Mouse (Mus musculus): Measurements from ENCODE around the gene Pawr. TPM values are rescaled to one million over a fixed set of nuclear protein-coding genes. Genes with fewer than 3 reads are reported as not detected.

Gene Pawr
- total and polyA plus RNA-seq, 2 experiments from 2014 or later = 2.7 to 3.5 TPM

DNA sequence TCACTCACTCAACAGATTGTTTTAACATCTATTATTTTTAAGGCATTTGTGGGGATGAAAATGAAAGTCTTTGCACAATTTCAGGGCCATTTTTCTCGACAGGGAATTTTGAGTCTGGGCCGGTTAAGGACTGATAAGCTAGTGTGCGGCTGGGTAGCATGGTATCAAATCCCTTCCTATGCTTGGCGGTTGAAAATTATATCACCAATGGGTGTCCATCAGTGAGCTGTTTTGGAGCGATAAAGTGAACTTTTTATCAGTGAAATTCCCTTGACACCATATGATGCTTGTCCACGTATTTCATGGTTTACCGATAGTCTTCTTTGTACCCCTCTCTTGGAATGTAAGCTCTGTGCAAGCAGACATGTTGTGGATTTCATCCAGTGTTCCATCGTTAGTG, 17.5 kb upstream of the Pawr start:
- WGBS = 77% methylated on average over 8 of the region's 8 CpGs
- no peaks in the 10 kb centered on the region for H3K27me3 ChIP-seq (ENCODE audit: control insufficient read depth, insufficient read depth, low read length)
- H3K27ac ChIP-seq (ENCODE audit: low read depth) = no peak overlapping the region
- TF ChIP-seq CTCF (IDR thresholded peaks at IDR 0.05; ENCODE audit: low read depth) (no peak), EP300 (IDR thresholded peaks at IDR 0.05; ENCODE audit: low read depth) (no peak)
- no peaks in the 10 kb centered on the region for H3K9me3 ChIP-seq (replicated peaks; ENCODE audit: control insufficient read depth, low read length)
- H3K4me3 ChIP-seq (ENCODE audit: low read depth, low read length) = no peak overlapping the region
- DNase-seq (ENCODE audit: low spot score) = no peak
- H3K4me1 ChIP-seq (ENCODE audit: control insufficient read depth, insufficient read depth) = no peaks in the 10 kb centered on the region
- H3K4me2 ChIP-seq (ENCODE audit: low read depth, low read length) = no peak overlapping the region
- no peak overlapping the region for H3K9ac ChIP-seq (replicated peaks; ENCODE audit: low read depth, low read length)
- no peak for ATAC-seq (ENCODE audit: insufficient read depth, low read depth)
- no peaks in the 10 kb centered on the region for H3K36me3 ChIP-seq (replicated peaks; ENCODE audit: control insufficient read depth, insufficient read depth, low read length)

DNA sequence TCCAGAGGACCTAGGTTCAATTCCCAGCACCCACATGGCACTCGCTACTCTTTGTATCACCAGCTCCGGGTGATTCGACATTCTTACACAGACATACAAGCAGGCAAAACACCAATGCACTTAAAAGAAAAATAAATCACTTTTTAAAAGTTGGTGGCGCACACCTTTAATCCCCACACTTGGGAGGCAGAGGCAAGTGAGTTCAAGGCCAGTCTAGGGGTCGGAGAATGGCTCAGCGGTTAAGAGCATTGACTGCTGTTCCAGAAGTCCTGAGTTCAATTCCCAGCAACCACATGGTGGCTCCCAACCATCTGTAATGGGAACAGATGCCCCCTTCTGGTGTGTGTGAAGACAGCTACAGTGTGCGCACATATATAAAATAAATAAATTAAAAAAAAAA, 16.7 kb upstream of the Pawr start:
- no peak for TF ChIP-seq EP300 (IDR thresholded peaks at IDR 0.05; ENCODE audit: low read depth)
- TF ChIP-seq CTCF (IDR thresholded peaks at IDR 0.05; ENCODE audit: low read depth) = no peak
- no peaks in the 10 kb centered on the region for H3K9me3 ChIP-seq (replicated peaks; ENCODE audit: control insufficient read depth, low read length)
- no peak overlapping the region for H3K9ac ChIP-seq (replicated peaks; ENCODE audit: low read depth, low read length)
- WGBS = 94% methylated on average over 7 of the region's 7 CpGs
- H3K36me3 ChIP-seq (replicated peaks; ENCODE audit: control insufficient read depth, insufficient read depth, low read length) = no peaks in the 10 kb centered on the region
- no peaks in the 10 kb centered on the region for H3K4me1 ChIP-seq (ENCODE audit: control insufficient read depth, insufficient read depth)
- H3K4me3 ChIP-seq (ENCODE audit: low read depth, low read length) = no peak overlapping the region
- no peaks in the 10 kb centered on the region for H3K27me3 ChIP-seq (ENCODE audit: control insufficient read depth, insufficient read depth, low read length)
- ATAC-seq (ENCODE audit: insufficient read depth, low read depth) (no peak), DNase-seq (ENCODE audit: low spot score) (no peak)
- H3K4me2 ChIP-seq (ENCODE audit: low read depth, low read length) = no peak overlapping the region
- no peak overlapping the region for H3K27ac ChIP-seq (ENCODE audit: low read depth)

GRCm38 (mm10) chr10:108328356-108328755, 3.6 kb upstream of the Pawr start:
- Histone ChIP-seq H3K9me3 (replicated peaks; ENCODE audit: control insufficient read depth, low read length) (no peaks in the 10 kb centered on the region), H3K27ac (ENCODE audit: low read depth) (no peak overlapping the region), H3K27me3 (ENCODE audit: control insufficient read depth, insufficient read depth, low read length) (peaks cover 19% of the 10 kb centered on the region), H3K4me2 (ENCODE audit: low read depth, low read length) (no peak overlapping the region), H3K36me3 (replicated peaks; ENCODE audit: control insufficient read depth, insufficient read depth, low read length) (no peaks in the 10 kb centered on the region), H3K9ac (replicated peaks; ENCODE audit: low read depth, low read length) (no peak overlapping the region), H3K4me1 (ENCODE audit: control insufficient read depth, insufficient read depth) (0 out of 2 replicates have a peak, but pooled peaks cover 5% of the 10 kb centered on the region), H3K4me3 (ENCODE audit: low read depth, low read length) (no peak overlapping the region)
- TF ChIP-seq EP300 (IDR thresholded peaks at IDR 0.05; ENCODE audit: low read depth) (no peak), CTCF (IDR thresholded peaks at IDR 0.05; ENCODE audit: low read depth) (no peak)
- DNase-seq (ENCODE audit: low spot score) = no peak
- no peak for ATAC-seq (ENCODE audit: insufficient read depth, low read depth)
- 82% methylated on average over 7 of the region's 7 CpGs for WGBS

- no peak for ATAC-seq (ENCODE audit: insufficient read depth, low read depth)
- WGBS = 88% methylated on average over 12 of the region's 12 CpGs
- DNase-seq (ENCODE audit: low spot score) = no peak
- no peak overlapping the region for H3K4me3 ChIP-seq (ENCODE audit: low read depth, low read length)
- no peak overlapping the region for H3K9ac ChIP-seq (replicated peaks; ENCODE audit: low read depth, low read length)
- no peaks in the 10 kb centered on the region for H3K36me3 ChIP-seq (replicated peaks; ENCODE audit: control insufficient read depth, insufficient read depth, low read length)
- H3K27ac ChIP-seq (ENCODE audit: low read depth) = no peak overlapping the region
- no peak overlapping the region for H3K4me2 ChIP-seq (ENCODE audit: low read depth, low read length)
- H3K4me1 ChIP-seq (ENCODE audit: control insufficient read depth, insufficient read depth) = peaks cover 11% of the 10 kb centered on the region; the same call in 1 of the 2 replicates
- peaks cover 19% of the 10 kb centered on the region for H3K27me3 ChIP-seq (ENCODE audit: control insufficient read depth, insufficient read depth, low read length)
- no peaks in the 10 kb centered on the region for H3K9me3 ChIP-seq (replicated peaks; ENCODE audit: control insufficient read depth, low read length)
- TF ChIP-seq EP300 (IDR thresholded peaks at IDR 0.05; ENCODE audit: low read depth) = no peak
These were observed 2.9 kb upstream of the Pawr start for GRCm38 (mm10) chr10:108328983-108329382.

DNA sequence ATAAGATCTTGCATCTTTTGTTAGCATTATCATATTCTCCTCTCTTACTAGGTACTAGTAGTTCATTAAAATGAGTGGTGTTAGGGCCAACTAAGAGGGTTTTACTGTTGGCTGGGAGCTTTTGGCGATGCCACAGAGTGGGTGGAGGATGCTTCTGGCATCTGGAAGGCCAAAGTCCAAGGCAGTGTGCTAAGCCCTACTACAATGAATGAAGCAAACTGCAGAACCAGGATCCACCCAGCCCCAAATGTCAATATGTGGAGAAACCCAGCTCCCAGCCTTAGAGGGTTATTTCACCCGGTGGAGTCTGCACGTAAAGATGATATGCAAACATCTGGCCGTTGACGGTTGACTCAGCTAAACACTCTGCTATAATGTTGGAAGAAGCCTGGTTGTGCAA, 2.1 kb upstream of the Pawr start:
- H3K4me2 ChIP-seq (ENCODE audit: low read depth, low read length) = no peak overlapping the region
- no peak overlapping the region for H3K4me3 ChIP-seq (ENCODE audit: low read depth, low read length)
- no peak overlapping the region for H3K9ac ChIP-seq (replicated peaks; ENCODE audit: low read depth, low read length)
- no peaks in the 10 kb centered on the region for H3K36me3 ChIP-seq (replicated peaks; ENCODE audit: control insufficient read depth, insufficient read depth, low read length)
- peaks cover 11% of the 10 kb centered on the region; the same call in 1 of the 2 replicates for H3K4me1 ChIP-seq (ENCODE audit: control insufficient read depth, insufficient read depth)
- no peaks in the 10 kb centered on the region for H3K9me3 ChIP-seq (replicated peaks; ENCODE audit: control insufficient read depth, low read length)
- no peak overlapping the region for H3K27ac ChIP-seq (ENCODE audit: low read depth)
- ATAC-seq (ENCODE audit: insufficient read depth, low read depth) (no peak), DNase-seq (ENCODE audit: low spot score) (no peak)
- peaks cover 19% of the 10 kb centered on the region for H3K27me3 ChIP-seq (ENCODE audit: control insufficient read depth, insufficient read depth, low read length)
- WGBS = 85% methylated on average over 5 of the region's 5 CpGs
- TF ChIP-seq EP300 (IDR thresholded peaks at IDR 0.05; ENCODE audit: low read depth) (no peak), CTCF (IDR thresholded peaks at IDR 0.05; ENCODE audit: low read depth) (no peak)

DNA sequence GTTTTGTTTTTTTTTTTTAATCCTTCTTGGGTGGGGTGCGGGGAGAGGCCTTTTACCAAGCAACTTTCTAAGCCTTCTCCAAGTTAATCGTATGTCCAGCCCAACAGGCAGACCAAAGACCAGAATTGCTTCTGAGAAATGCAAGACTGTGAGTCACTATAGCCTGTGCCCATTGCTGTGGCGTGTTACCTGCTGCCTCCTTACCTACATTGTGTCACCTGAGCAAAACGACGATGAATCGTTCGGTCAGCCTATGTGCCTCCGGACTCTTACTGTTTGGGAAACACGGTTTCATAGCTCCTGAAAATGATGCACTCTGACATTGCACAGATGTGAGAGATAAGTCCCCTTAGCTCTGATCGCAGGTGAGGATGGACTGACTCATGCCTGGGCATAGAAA, 957 bp upstream of the Pawr start:
- Histone ChIP-seq H3K9ac (replicated peaks; ENCODE audit: low read depth, low read length) (no peak overlapping the region), H3K4me3 (ENCODE audit: low read depth, low read length) (0 out of 2 replicates have a peak overlapping the region, but pooled peaks have one; percentile 63), H3K27ac (ENCODE audit: low read depth) (no peak overlapping the region), H3K4me1 (ENCODE audit: control insufficient read depth, insufficient read depth) (peaks cover 11% of the 10 kb centered on the region; the same call in 1 of the 2 replicates), H3K9me3 (replicated peaks; ENCODE audit: control insufficient read depth, low read length) (no peaks in the 10 kb centered on the region), H3K27me3 (ENCODE audit: control insufficient read depth, insufficient read depth, low read length) (peaks cover 19% of the 10 kb centered on the region), H3K4me2 (ENCODE audit: low read depth, low read length) (peak overlapping the region; percentile 85; the same call in 1 of the 2 replicates), H3K36me3 (replicated peaks; ENCODE audit: control insufficient read depth, insufficient read depth, low read length) (no peaks in the 10 kb centered on the region)
- ATAC-seq (ENCODE audit: insufficient read depth, low read depth) = no peak
- no peak for DNase-seq (ENCODE audit: low spot score)
- TF ChIP-seq CTCF (IDR thresholded peaks at IDR 0.05; ENCODE audit: low read depth) (no peak), EP300 (IDR thresholded peaks at IDR 0.05; ENCODE audit: low read depth) (no peak)
- 23% methylated on average over 10 of the region's 10 CpGs for WGBS

All from heart, postnatal 0 days (tissue).